Mouse (Mus musculus) cerebellum, adult 2 months (tissue): Measurements from ENCODE around the gene Slc28a3.

ENCODE experiments used
- CTCF ChIP-seq: fragments of 200-500 bp; IDR thresholded peaks from 2 replicates; pipeline ENCODE4 v1.5.1; 2011; ENCODE audit warnings: low read depth, mild to moderate bottlenecking, control low read depth, low read length, moderate library complexity, borderline replicate concordance; ENCODE audit not compliant: insufficient read depth
- POLR2A ChIP-seq: fragments of 200-500 bp; IDR thresholded peaks from 2 replicates; pipeline ENCODE4 v1.6.1; 2011; ENCODE audit warnings: low read length, control low read depth, borderline replicate concordance; ENCODE audit not compliant: insufficient read depth

DNA sequence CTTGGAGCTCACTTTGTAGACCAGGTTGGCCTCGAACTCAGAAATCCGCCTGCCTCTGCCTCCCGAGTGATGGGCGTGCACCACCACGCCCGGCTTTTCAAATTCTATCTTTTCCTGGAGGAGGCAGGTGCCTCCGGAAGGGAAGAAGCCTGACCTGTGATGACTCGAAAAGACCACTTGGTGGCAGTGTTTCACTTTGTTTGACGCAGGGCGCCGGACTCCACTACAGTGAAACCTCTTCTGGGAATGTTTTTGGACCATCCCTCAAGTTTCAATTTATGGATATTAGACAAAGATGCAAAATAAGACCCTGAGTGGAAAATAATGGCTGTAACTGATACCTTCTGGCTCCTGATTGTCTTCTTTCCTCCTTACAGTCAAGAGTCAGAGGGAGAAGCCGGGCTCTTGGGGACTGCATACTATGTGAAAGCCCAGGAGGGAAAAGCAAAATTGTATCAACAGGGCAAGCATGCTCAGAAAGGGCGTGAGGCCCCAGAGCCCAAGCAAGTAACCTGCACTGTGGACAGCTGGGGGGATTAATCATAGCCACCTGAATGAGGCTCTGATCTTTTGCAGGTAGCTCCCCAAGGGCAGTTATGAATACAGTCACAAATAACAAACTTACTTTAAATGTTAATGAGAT, 26.8 kb upstream of the Slc28a3 start:
- peak; percentile 89 for TF ChIP-seq CTCF
- TF ChIP-seq POLR2A = no peak
